Mouse (Mus musculus): Measurements from ENCODE around the gene Ppat.
A peak's percentile ranks its signal among the peaks of the same experiment; 100 is the strongest.
"Not testable (repeated sequence)": the region's sequence is repeated elsewhere in the genome, so short reads cannot be mapped to it uniquely, and the experiment has no call there.

The Ppat gene

DNA sequence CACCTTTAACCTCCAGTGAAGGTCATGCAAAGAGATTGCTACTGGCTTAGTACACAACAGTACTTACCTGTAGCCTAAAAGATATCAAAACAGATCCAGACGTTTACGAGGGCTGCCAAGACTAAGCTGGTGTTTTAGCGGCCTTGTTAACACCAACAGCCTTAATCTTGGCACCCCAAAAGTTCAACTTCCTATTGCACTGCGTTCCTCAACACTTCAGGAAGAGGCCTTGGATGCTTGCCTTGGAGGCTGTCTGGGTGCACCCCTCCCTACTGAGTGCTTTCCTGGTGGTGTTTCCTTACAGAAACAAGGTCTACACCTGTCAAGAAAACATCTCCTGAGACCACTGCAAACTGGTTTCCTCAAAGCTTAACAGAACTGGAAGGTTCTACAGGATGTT is 4.2 kb downstream of the Ppat start:
- no peak for DNase-seq (ENCODE audit: low read depth)

DNA sequence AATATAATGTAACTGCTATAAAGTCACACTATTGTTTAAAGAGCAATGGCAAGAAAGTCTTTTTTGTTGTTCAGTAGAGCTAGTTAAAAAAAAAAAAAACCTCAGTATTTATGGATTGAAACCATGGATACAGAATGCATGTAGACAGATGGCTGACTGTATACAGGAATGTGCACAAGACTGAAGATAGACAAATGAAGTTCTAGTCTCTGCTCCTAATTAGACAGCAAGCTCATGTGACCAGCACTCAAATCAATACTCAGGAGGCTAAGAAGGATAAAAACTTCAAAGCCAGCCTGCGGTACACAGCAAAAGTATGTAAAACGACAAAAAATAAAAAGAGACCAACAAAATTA is 5.7 kb downstream of the Ppat start:
- no peak for DNase-seq (ENCODE audit: low read depth)

DNA sequence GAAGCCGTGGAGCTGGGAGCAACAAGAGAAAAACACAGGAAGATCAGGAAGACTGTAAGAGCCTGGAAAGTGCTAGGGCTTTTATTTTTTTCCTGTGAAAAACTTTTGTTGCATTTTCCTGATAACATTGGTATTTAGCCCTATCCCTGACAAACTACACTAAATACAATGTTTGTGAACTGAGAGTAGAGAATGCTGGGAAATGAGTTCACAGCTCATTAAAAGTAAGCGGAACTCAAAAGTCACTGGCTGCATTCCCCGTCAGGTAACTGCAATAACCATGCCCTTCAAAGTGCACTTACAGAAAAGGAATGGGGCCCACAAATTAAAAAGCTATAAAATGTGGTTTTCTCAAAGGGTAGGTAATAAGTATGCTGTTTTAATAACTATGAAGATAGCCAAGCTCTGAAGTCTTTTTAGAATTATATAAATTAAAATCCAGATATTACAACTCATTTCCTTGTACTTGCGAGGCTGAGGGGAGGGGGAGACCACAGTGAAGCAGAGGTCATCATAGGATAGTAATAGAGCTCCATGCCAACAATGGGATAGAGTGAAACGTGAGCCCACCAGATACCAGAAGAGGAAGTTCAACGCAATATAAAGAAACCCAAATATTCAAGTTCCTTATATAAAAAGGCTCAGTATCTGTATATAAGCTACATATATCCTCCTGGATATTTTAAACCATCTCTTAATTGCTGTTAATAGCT is 6.3 kb downstream of the Ppat start:
- no peak for DNase-seq (ENCODE audit: low read depth)

DNA sequence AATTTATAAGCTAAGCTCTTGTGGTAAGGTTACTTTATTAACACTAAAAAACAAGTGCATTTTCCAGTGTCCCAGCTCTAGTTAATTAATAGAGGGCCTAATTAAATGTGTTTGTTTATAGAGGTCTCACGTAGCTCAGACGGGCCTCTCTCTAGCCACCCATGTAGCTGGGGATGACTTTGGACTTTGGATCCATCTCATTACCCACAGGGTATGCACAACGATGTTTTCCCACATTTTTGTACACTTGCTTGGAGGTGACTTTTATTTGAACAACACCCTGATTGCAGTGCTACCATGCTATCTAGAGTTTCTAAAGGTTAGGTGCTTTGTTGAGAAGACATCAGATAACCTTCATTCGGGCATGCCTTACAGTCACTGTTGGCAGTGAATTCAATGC is 8.9 kb downstream of the Ppat start:
- DNase-seq (ENCODE audit: low read depth), result no peak

DNA sequence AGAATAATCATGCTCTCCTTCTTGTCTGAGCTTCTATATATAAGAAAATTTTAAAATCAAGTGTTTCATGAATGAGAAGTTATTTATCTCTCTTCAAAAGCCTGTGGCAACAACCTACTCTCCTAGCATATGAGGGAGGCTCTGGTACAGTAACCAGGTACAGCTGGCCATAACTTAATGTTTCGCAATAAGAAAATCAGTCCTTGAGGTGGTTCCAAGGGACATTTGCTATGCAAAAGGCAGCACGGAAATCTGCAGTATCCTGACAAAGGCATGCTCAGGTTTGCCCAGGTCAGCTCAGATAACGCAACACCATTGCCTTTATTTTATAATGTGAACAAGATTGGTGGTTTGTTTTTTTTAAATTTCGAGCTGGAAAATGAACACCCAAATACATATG is 9.4 kb downstream of the Ppat start:
- no peak for DNase-seq (ENCODE audit: low read depth)

DNA sequence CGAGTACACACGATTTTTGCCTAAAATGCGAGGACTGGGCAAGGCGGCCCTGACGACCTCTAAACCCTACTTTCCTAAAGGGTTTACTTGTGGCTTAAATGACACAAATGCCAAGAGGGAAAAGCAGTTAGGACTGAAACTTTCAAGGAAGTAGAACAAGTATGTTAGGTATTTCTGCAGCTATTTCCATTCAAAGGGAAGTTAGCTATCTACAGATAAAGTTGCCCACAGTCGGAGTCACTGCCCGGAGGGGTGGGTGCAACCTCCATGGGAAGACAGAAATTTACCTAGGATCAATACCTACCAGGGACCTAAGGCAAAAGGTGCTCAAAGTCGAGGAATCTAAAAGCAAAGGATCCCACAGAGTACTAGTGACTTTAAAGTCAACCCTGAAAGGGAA is 11.7 kb downstream of the Ppat start:
- DNase-seq (ENCODE audit: low read depth), result no peak

DNA sequence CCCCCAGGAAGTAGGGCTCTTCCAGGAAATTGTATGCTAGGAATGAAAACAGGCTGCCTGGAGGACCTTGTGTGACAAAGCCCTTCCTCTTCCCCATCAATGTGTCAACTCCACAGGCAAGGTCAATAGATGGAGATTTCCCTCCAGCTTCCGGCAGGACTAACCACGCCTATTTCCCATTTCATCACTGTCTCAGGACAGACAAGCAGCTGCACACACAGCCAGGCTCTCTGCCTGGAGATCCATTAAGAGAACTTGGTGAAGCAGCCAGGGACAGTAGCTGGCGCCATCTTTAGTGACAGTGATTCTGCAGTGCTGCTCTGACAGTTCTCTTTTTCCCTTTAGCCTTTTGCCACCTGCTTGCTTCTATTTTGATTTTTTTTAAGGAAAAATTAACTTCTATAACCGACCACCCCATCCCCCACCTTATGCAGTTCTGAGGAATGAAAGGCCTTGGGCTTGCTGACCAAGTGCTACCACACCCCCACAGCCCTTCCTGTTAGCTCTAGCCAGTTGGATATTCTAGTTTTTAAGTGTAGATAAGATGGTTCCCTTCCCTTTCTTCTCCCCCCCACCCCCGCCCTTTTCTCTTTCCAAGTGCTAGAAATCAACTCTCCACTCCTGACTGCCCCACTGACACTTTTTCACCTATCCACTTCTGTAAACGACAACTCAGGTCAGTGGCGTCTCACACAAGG is 22.0 kb downstream of the Ppat start:
- DNase-seq (ENCODE audit: low read depth), result no peak

DNA sequence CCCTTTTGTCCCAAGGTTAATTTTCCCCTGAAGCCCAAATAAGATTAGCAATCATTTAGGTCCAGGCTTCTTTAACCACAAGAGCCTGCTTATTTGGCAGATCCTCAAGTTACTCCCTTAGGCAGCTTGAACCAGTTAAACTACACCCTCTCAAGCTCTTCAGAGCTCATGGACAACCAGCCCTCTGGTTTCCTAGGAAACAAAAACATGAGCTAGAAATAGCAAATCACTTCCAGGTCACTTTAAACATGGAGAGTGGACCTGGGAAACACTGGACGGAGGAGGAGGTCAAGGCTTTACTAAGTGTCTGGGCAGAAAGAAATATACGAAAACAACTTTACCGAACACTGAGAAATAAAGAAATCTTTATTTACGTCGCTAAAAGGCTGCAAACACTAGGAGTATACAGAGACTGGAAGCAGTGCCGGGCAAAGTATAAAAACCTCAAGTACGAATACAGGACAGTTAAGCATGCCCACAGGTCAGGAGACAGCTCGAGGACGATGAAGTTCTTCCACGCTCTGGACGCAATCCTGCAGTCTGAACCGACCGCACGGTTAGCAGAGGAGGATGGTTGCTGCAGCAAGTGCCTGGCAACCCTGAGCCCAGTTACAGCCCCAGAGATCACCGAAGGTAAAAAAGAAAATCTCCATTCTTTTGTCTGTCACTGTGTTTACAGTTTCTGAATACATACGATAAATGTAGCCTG is 23.1 kb downstream of the Ppat start:
- DNase-seq (ENCODE audit: low read depth), result no peak

DNA sequence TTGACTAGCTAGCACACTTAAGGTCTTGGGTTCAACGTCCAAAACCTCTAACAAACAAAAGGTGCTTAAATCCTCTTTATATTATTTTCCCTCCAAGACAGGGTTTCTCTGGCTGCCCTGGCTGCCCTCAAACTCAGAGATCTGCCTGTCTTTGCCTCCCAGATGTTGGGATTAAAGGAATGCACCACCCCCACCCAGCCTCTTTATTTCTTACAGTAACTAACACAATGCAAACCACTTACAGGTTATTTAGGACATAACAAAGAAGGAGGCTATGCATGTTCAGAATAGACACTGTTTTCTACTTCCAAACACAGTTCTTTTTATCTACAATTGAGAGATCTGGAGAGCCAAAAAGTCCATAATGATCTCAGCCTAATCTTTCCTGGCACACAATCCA is 27.1 kb downstream of the Ppat start:
- no peak for DNase-seq (ENCODE audit: low read depth)

DNA sequence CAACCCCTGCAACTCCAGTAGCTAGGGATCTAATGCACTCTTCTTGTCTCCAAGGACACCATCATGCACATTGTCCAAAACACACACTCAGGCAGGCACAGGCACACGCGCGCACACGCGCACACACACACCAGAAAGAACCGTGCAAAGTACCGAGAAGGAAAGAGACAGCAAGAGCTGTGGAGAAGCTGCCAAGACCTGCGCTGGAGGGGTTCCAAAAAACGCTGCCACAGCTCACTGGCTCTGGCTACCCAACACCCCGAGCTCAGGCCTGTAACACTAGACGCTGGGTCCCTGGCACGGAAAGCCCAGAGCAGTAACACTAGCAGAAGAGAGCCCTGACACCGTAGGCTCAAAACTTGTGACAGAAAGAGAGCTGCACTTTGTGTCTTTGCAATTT is 27.9 kb downstream of the Ppat start:
- DNase-seq (ENCODE audit: low read depth), result no peak

DNA sequence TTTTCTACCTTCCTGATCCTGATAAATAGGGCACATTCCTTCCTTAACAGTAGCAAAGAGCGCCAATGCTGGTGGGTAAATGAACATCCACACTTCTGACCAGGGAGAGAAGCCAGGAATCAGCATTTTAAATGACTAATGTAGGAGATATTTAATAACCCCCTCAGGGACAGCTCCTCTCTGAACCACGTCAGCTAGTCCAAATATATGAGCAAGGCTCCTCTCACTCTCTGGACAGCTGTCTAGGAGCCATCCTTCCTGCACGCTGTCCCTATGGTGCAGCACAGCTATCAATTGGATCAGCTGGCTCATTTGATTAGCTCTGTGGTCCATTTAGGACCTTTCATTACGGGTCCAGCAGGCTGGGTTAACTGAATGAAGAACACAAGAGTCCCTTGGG is 28.5 kb downstream of the Ppat start:
- no peak for DNase-seq (ENCODE audit: low read depth)

DNA sequence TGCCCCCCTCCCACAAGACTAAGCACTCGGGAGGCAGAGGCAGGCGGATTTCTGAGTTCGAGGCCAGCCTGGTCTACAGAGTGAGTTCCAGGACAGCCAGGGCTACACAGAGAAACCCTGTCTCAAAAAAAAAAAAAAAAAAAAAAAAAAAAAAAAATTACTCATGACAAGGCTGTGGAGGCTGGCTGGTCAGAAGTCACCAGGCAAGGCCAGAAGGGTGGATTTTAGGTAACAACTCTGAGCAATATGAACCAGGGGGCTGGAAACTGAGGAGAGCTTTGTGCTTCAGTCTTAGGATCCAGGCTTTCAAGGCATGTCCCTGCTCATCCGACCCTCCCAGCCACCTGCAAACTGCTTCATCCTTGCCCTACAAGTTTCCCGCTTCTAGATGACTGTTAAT is 38.9 kb downstream of the Ppat start:
- not testable (repeated sequence) for DNase-seq (ENCODE audit: low read depth)

DNA sequence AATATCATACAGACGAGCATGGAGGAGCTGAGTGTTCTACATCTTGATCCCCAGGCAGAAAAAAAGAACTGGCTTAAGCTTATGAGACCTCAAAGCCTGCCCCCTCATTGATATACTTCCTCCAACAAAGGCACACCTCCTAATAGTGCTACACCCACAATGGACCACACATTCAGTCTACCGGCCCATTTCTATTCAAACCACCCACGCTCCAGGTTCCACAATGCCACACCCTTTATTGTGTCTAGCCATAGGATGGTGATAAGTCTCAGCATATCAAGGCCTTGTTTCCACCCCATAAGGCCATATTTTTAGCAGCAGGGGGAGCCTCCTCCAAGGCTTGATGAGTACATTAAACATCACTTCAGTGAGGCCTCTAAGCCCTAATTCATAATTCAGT is 40.6 kb downstream of the Ppat start:
- DNase-seq (ENCODE audit: low read depth), result no peak

DNA sequence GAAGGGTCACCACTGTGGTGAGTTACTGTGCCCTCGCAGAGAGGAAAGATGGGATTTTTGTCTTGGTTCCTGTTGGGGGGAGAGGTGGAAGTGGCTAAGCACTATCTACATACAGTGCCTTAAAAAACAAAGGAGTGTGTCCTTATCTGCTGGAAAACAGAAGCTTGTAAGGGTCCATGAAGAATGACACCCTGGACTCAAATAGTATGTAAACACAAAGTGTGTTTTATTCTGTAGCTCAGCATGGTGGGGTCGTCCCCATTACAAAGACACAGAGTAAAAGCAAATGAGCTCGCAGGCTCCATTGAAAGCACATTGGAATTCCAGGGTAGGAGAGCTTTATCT is 45.3 kb downstream of the Ppat start:
- no peak for DNase-seq (ENCODE audit: low read depth)

DNA sequence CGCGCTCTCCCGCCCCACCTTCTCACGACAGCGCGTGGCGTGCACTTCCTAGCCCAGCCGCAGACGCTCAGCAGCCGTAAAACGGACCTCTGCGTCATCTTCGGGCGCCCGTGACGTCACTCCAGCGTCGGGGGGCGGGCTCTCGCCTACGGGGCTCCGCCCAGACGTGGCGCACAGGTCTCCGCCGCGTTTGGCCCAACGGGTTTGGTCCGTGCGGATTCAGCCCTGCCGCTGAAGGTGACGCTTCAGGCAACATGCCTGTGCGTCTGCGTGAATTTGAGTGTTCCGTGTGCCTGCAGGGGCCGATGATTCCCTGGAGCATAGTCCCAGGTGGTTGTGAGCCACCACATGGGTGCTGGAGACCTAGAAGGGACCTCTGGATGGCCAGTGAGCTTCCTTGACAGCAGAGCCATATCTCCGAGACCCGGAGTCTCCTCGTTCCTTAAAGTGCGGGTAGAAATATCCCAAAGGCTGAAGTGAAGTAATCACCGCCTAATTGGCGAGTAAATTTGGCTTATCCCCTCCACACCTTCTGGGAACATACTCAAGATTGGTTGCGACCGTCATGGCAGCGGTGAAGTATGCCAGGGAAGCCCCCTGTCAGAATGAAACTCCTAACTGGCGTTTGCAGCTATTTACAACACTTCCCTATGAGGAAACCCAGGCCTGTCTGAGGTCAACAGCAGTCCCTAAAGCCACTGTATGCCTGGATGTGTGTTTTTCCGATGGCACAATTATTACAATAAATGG is 45.8 kb downstream of the Ppat start, which contains the start of gene Aasdh:
Gene Aasdh, minus strand, starts transcription at position 110 of the 750 bp plus-strand sequence.
- peak; percentile 95 for DNase-seq (ENCODE audit: low read depth)

DNA sequence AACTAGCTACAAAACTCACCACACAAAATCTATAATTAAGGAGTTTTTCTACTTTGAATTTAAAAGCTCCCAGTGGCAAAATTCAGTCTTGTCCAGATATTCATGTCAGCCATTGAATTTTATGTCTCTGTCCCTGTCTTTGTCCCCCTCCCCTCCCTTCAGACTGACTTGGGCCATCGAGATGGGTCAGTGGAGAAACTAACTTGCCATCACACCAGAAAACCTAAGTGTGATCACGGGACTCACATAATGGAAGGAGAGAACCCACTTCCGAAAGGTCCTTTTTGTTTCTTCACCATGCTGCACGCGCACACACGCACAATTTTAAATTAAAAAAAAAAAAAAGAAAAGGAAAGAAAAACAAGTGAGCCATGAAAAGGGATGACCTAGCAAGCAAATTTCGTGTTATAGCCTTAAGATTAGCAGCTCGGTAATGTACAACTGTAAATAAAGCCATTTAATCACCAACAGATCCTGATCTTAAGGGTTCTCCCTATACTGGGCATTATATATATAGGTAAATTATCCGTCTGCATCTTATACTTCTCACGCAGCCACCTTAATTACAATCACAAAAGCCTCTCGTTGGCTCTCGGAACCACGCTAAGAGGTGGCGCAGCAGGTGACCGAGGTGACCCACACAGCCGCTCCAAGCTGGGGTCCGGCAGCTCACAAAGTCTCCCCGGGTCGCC is 46.5 kb downstream of the Ppat start:
- no peak for DNase-seq (ENCODE audit: low read depth)

DNA sequence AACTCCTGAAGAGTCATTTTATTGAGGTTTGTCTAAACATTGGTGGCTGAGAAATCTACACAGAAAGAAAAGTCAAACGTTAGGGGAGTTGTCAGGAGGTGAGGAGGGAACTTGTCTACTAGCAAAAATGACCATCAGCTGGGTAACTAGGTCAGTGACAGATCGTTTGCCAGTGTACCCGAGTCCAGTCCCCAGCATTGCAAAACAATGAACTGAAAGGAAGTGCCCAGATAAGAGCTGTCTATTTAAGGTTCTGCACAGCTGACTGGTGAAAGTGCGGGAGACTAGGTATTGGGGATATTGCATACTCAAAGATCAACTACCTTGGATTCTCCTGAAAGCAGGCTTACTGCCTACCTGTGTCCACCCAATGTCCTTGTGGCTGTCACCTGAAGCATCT is 49.2 kb downstream of the Ppat start:
- no peak for DNase-seq (ENCODE audit: low read depth)

DNA sequence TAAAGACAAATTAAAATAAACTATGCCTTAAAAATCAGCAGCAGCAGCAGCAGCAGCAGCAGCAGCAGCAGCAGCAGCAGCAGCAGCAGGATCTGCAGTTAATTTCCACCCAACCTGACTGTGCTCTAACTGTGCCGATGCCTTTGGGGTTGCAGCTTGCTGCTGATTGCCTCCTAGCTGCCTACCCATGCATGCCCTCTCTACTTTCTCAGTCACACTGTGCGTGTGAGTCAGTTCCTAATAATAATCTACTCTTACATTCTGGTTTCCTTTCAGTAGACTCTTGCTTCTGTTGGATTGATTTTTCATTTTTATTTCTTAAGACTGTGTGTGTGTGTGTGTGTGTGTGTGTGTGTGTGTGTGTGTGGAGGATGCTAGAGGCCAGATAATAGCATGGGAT is 58.3 kb downstream of the Ppat start:
- DNase-seq (ENCODE audit: low read depth), result no peak

DNA sequence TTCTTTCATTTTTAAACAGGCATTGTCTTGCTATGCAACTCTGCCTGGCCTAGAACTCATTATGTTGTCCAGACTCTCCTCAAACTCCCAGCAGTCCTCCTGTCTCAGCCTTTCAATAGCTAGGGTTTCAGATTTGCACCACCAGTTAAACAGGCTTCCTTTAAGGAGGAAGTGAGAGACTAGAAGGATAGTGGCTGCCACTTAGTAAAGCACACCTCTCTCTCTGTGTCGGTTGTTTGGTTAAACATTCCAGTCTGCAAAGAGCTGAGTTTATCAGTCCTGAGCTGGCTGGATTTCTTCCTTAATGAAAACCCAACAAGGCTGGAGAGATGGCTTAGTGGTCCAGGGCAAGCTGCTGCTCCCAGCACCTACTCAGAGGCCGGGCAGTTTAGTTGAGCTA is 58.8 kb downstream of the Ppat start:
- DNase-seq (ENCODE audit: low read depth), result no peak

DNA sequence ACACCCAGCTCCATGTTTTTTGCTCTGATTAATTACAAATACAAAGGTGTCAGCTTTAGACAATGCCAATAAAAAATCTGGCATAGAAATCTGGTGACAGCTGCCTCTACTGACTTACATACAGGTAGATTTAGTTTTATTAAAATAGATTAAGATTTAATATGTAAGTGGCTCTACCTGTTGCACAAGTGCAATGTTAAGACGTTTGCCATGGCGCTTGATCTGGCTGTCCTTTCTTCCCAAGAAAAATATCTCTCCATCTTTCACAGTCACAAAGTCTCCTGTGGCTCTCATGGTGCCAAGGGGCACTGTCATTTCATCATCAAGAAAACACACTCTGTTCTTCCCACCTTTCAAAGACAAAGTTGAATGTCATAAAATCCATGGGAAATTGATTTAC is 64.4 kb downstream of the Ppat start:
- DNase-seq (ENCODE audit: low read depth), result no peak

DNA sequence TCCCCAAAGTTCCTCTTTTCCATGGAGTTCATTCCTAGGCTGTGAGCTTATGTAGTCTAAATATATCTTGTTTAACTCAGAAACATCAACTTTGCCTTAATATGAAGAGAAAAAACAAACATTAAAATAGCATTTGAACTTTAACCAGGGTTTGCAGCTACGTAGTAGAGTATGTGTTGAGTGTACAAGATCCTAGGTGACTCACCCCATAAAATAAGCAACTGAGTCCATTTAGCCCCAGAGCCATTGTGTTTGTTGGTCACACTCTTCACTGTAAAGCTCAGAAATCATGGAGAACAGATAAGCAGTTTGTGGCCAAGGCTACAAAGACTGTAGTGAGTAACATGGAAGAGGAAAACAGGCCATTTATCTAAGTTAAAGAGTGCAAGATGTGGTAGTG is 67.3 kb downstream of the Ppat start:
- no peak for DNase-seq (ENCODE audit: low read depth)

DNA sequence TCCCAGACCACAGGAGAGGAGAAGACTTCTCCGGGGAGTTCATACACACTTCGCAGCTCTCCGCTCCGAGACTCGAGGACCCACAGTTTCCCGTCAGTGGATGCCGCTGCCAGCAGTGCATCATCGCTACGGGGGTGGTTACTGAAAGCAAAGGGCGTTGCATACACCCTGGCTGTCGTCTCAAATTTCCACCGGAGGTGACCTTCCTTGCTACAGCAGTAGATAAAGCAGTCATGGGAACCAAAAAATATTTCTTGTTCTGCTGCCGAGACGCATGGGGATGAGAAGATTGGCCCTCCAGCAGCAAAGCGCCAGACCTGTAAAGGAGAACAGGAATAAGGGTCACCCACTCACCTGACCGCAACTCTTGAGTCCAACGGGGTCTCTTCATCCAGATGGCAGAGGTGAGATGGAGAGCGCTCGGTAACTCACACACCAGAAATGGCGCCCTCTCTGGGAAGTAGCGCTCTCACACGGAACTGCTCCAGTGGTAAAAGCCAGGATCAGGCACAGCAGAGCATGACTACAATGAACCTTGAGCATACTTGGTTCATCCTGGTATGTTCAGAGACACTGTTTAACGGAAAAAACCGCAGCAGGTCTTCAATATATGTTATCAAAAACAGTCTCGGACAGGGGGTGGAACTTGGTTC is 75.1 kb downstream of the Ppat start:
- DNase-seq (ENCODE audit: low read depth), result no peak
